Mouse (Mus musculus): ENCODE measurements around the gene Slc25a44.

DNA sequence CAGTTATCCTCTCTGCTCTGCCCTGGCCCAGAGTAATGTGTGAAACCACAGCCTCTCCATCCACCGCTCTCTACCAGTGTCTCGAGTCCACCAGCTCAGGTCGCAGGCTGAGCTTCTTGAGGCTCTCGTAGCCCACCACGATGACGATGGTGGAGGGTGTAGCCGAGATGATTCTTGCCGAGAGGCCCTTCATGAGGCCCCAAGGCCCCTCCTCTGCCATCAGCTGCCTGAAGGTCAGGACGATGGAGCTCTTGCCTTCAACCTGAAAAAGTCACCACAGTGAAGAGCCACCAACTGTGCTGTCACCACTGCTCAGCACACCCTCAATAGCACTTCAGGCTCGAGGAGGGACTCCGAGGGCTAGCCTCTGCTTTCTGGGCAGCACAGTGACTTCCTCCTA lies 12.3 kb downstream of the Slc25a44 start:
- TF ChIP-seq POLR2A (IDR thresholded peaks at IDR 0.05; ENCODE audit: insufficient read depth, low read depth, low read length), result no peak
- no peak for TF ChIP-seq CTCF (IDR thresholded peaks at IDR 0.05; ENCODE audit: insufficient read depth, low read depth, low read length)

All from olfactory bulb, adult 2 months (tissue).